ENCODE assay signal across 24 mouse cellular contexts in genomic region chr2:163502219-163502618, GRCm38 (mm10). TPM values are rescaled to one million over a fixed set of nuclear protein-coding genes. Genes with fewer than 3 reads are reported as not detected.
DNase-seq lines count a peak whose midpoint lies in the region; ATAC-seq lines count a peak whose summit lies in the region.
"Had no signal": no experiment of that assay in that cellular context is flagged by ENCODE, and none has a peak within 500 bp of the region (broad histone marks: within the 10 kb centered on the region; RNA-seq: fewer than 3 reads in every experiment).

No protein-coding gene starts in this region.

- no peaks in the 10 kb centered on the region for H3K36me3 ChIP-seq in midbrain, embryonic 14.5 days (ENCODE audit: control insufficient read depth, insufficient read depth, low read length)
- no peaks in the 10 kb centered on the region for H3K36me3 ChIP-seq in midbrain, embryonic 16.5 days (ENCODE audit: control insufficient read depth, insufficient read depth, low read length)
- H3K36me3 ChIP-seq: forebrain, embryonic 10.5 days; limb, embryonic 15.5 days; liver, embryonic 15.5 days; neural tube, embryonic 12.5 days had no signal

- no peak for ATAC-seq in midbrain, embryonic 14.5 days (ENCODE audit: low FRiP score, low TSS enrichment)
- no peak for ATAC-seq in midbrain, embryonic 16.5 days

- H3K9me3 ChIP-seq in midbrain, embryonic 14.5 days (ENCODE audit: control insufficient read depth, low read length) = no peaks in the 10 kb centered on the region
- no peaks in the 10 kb centered on the region for H3K9me3 ChIP-seq in midbrain, embryonic 16.5 days (replicated peaks; ENCODE audit: control insufficient read depth, low read length, poor library complexity, severe bottlenecking)
- H3K9me3 ChIP-seq: forebrain, embryonic 10.5 days; limb, embryonic 15.5 days; liver, embryonic 15.5 days; neural tube, embryonic 12.5 days had no signal

- no peak overlapping the region for H3K4me3 ChIP-seq in midbrain, embryonic 14.5 days (replicated peaks; ENCODE audit: low read depth, low read length)
- no peak overlapping the region for H3K4me3 ChIP-seq in midbrain, embryonic 16.5 days (ENCODE audit: low read depth, low read length)
- H3K4me3 ChIP-seq: forebrain, embryonic 10.5 days; limb, embryonic 15.5 days; liver, embryonic 15.5 days; neural tube, embryonic 12.5 days had no signal

- H3K9ac ChIP-seq in midbrain, embryonic 14.5 days (replicated peaks; ENCODE audit: low read length) = no peak overlapping the region
- no peak overlapping the region for H3K9ac ChIP-seq in midbrain, embryonic 16.5 days (ENCODE audit: low read depth, low read length)
- H3K9ac ChIP-seq: limb, embryonic 15.5 days; liver, embryonic 15.5 days; neural tube, embryonic 12.5 days had no signal

- no peaks in the 10 kb centered on the region for H3K27me3 ChIP-seq in midbrain, embryonic 14.5 days (ENCODE audit: control insufficient read depth, insufficient read depth, low read length)
- H3K27me3 ChIP-seq in midbrain, embryonic 16.5 days (ENCODE audit: control insufficient read depth, insufficient read depth, low read depth, low read length) = no peaks in the 10 kb centered on the region
- H3K27me3 ChIP-seq: limb, embryonic 15.5 days; liver, embryonic 15.5 days; neural tube, embryonic 12.5 days had no signal

- DNase-seq in gastrocnemius, postnatal 14 days = peak; percentile 25
- DNase-seq in gastrocnemius, adult 8-10 months (ENCODE audit: low spot score in 2 of 2) = no peak
- peak; percentile 37 for DNase-seq in kidney, adult 9 months
- no peak for DNase-seq in kidney, postnatal 14 days
- peak; percentile 15 for DNase-seq in midbrain, embryonic 14.5 days
- peak; percentile 19 for DNase-seq in skeletal muscle tissue, adult 2 months (ENCODE audit: low read depth, low spot score)
- no peak for DNase-seq in T-cell, adult 2 months (ENCODE audit: low spot score)
- DNase-seq: adrenal gland, postnatal 25 days; B cell, adult 2 months; cerebellum, adult 18-20 months; layer of hippocampus, postnatal 36 days; lung, postnatal 14 days; right cerebral cortex, postnatal 4 days had no signal

- no peak overlapping the region for H3K4me2 ChIP-seq in midbrain, embryonic 14.5 days (ENCODE audit: low read length)
- no peak overlapping the region for H3K4me2 ChIP-seq in midbrain, embryonic 16.5 days (ENCODE audit: low read length)
- H3K4me2 ChIP-seq: limb, embryonic 15.5 days; liver, embryonic 15.5 days; neural tube, embryonic 12.5 days had no signal

- WGBS in midbrain, embryonic 14.5 days = 65% methylated on average over 2 of the region's 2 CpGs
- 60% methylated on average over 2 of the region's 2 CpGs for WGBS in midbrain, embryonic 16.5 days

- no peaks in the 10 kb centered on the region for H3K4me1 ChIP-seq in midbrain, embryonic 14.5 days (ENCODE audit: control insufficient read depth, insufficient read depth, low read length)
- no peaks in the 10 kb centered on the region for H3K4me1 ChIP-seq in midbrain, embryonic 16.5 days (ENCODE audit: control insufficient read depth, insufficient read depth, low read length)
- H3K4me1 ChIP-seq: forebrain, embryonic 10.5 days; limb, embryonic 15.5 days; liver, embryonic 15.5 days; neural tube, embryonic 12.5 days had no signal

- intact Hi-C loops in gastrocnemius, postnatal 14 days (cut with DNase I; ENCODE audit: low total_unique reads) = no loop called here

- H3K27ac ChIP-seq in midbrain, embryonic 14.5 days (replicated peaks; ENCODE audit: low read depth, low read length) = no peak overlapping the region
- H3K27ac ChIP-seq in midbrain, embryonic 16.5 days (ENCODE audit: low read length) = no peak overlapping the region
- H3K27ac ChIP-seq: forebrain, embryonic 10.5 days; limb, embryonic 15.5 days; liver, embryonic 15.5 days; neural tube, embryonic 12.5 days had no signal

RNA-seq across cellular contexts. Expression of gene Hnf4a, which starts 4.4 kb away (rescaled TPM):
- not detected for total RNA-seq in gastrocnemius, postnatal 14 days (2021)
- under 1 TPM in 1 of 4 experiments, not detected in 3; 0.11 TPM for total RNA-seq in gastrocnemius, adult 8-10 months (2022)
- not detected in 2 replicates for polyA plus RNA-seq in midbrain, embryonic 14.5 days (2014; fragmentation: Nextera tagmentation; extraction: Ambion mirVana)
- not detected in 2 replicates for polyA plus RNA-seq in midbrain, embryonic 16.5 days (2015; fragmentation: Nextera tagmentation; extraction: Ambion mirVana)
- total RNA-seq: adrenal gland, postnatal 25 days; layer of hippocampus, adult 18-20 months; layer of hippocampus, postnatal 36 days; left cerebral cortex, postnatal 25 days had no signal
- polyA plus RNA-seq: forebrain, embryonic 10.5 days; neural tube, embryonic 12.5 days had no signal

RNA-seq across cellular contexts. Expression of gene R3hdml, which starts 10.1 kb away (rescaled TPM):
- total RNA-seq in gastrocnemius, postnatal 14 days (2021) = not detected
- total RNA-seq in gastrocnemius, adult 8-10 months (2022) = not detected
- not detected in 2 replicates for polyA plus RNA-seq in midbrain, embryonic 14.5 days (2014; fragmentation: Nextera tagmentation; extraction: Ambion mirVana)
- 0.39 TPM in 1 of 2 replicates, not detected in the other for polyA plus RNA-seq in midbrain, embryonic 16.5 days (2015; fragmentation: Nextera tagmentation; extraction: Ambion mirVana)
- total RNA-seq: adrenal gland, postnatal 25 days; gastrocnemius, adult 18-20 months; granulocyte monocyte progenitor cell, adult 5-6 weeks; hematopoietic stem cell, adult 5-6 weeks; layer of hippocampus, adult 18-20 months; layer of hippocampus, postnatal 36 days; left cerebral cortex, postnatal 25 days; megakaryocyte-erythroid progenitor cell, adult 5-6 weeks had no signal
- polyA plus RNA-seq: forebrain, embryonic 10.5 days; liver, embryonic 15.5 days; neural tube, embryonic 12.5 days had no signal

RNA-seq across cellular contexts. Expression of gene Fitm2, which starts 29.8 kb away (rescaled TPM):
- 10 to 100 TPM; 46.2 to 63.3 TPM for total RNA-seq in gastrocnemius, postnatal 14 days (2021)
- 10 to 100 TPM; 70.3 to 75.0 (median 73.9) TPM for total RNA-seq in gastrocnemius, adult 8-10 months (2022)
- polyA plus RNA-seq in midbrain, embryonic 14.5 days (2014; fragmentation: Nextera tagmentation; extraction: Ambion mirVana) = 13.0 and 13.6 TPM in 2 replicates
- polyA plus RNA-seq in midbrain, embryonic 16.5 days (2015; fragmentation: Nextera tagmentation; extraction: Ambion mirVana) = 16.9 and 17.5 TPM in 2 replicates

Comparison
In these comparisons a context has a peak if more than half of its experiments do, and no peak if none do; other contexts are left out.
1. DNase-seq: peak in gastrocnemius, postnatal 14 days (single experiment), kidney, adult 9 months (single experiment), midbrain, embryonic 14.5 days (single experiment) and skeletal muscle tissue, adult 2 months (single experiment); none in gastrocnemius, adult 8-10 months (0 of 2), kidney, postnatal 14 days (single experiment) and T-cell, adult 2 months (single experiment).